Mouse (Mus musculus): ENCODE results near the gene Nfkbib. TPM values are rescaled to one million over a fixed set of nuclear protein-coding genes. Genes with fewer than 3 reads are reported as not detected.

Nfkbib gene
- 45.6 and 49.9 TPM in 2 replicates for polyA plus RNA-seq (2014; fragmentation: Nextera tagmentation; extraction: Ambion mirVana)

GRCm38 (mm10) chr7:28767462-28767965 lies at the start of gene Nfkbib:
Gene Nfkbib, minus strand, starts transcription at chr7:28767512.
- Histone ChIP-seq H3K27me3 (ENCODE audit: control insufficient read depth, insufficient read depth, low read length) (no peaks in the 10 kb centered on the region), H3K9me3 (ENCODE audit: control insufficient read depth, low read length) (no peaks in the 10 kb centered on the region), H3K4me2 (ENCODE audit: low read depth, low read length, severe bottlenecking) (peak within 1 kb of the TSS; percentile 68), H3K36me3 (ENCODE audit: control insufficient read depth, insufficient read depth, low read length) (no peaks in the 10 kb centered on the region), H3K4me1 (replicated peaks; ENCODE audit: control insufficient read depth, insufficient read depth, low read length) (peaks cover 4% of the 10 kb centered on the region), H3K9ac (ENCODE audit: low read length) (peak within 1 kb of the TSS; percentile 69), H3K27ac (ENCODE audit: low read depth, low read length) (no peak within 1 kb of the TSS), H3K4me3 (ENCODE audit: low read depth, low read length) (peak within 1 kb of the TSS; percentile 81)
- DNase-seq (ENCODE audit: low spot score) (no peak), ATAC-seq (replicated peaks; ENCODE audit: low FRiP score) (no peak)
- WGBS, result 65% methylated on average over 7 of the region's 7 CpGs

- no peaks in the 10 kb centered on the region for H3K9me3 ChIP-seq (ENCODE audit: control insufficient read depth, low read length)
- 94% methylated on average over 10 of the region's 10 CpGs for WGBS
- no peak overlapping the region for H3K4me2 ChIP-seq (ENCODE audit: low read depth, low read length, severe bottlenecking)
- H3K9ac ChIP-seq (ENCODE audit: low read length), result no peak overlapping the region
- no peak overlapping the region for H3K4me3 ChIP-seq (ENCODE audit: low read depth, low read length)
- H3K4me1 ChIP-seq (replicated peaks; ENCODE audit: control insufficient read depth, insufficient read depth, low read length), result peaks cover 31% of the 10 kb centered on the region
- ATAC-seq (replicated peaks; ENCODE audit: low FRiP score) (no peak), DNase-seq (ENCODE audit: low spot score) (no peak)
- no peaks in the 10 kb centered on the region for H3K27me3 ChIP-seq (ENCODE audit: control insufficient read depth, insufficient read depth, low read length)
- H3K27ac ChIP-seq (ENCODE audit: low read depth, low read length), result no peak overlapping the region
- peaks cover 72% of the 10 kb centered on the region for H3K36me3 ChIP-seq (ENCODE audit: control insufficient read depth, insufficient read depth, low read length)
Observed at GRCm38 (mm10) chr7:28816920-28817319, 49.6 kb upstream of the Nfkbib start.

- DNase-seq (ENCODE audit: low spot score), result no peak
- 87% methylated on average over 9 of the region's 9 CpGs for WGBS
- H3K36me3 ChIP-seq (ENCODE audit: control insufficient read depth, insufficient read depth, low read length), result peaks cover 66% of the 10 kb centered on the region
- H3K4me2 ChIP-seq (ENCODE audit: low read depth, low read length, severe bottlenecking), result no peak overlapping the region
- no peak overlapping the region for H3K9ac ChIP-seq (ENCODE audit: low read length)
- no peaks in the 10 kb centered on the region for H3K9me3 ChIP-seq (ENCODE audit: control insufficient read depth, low read length)
- H3K27me3 ChIP-seq (ENCODE audit: control insufficient read depth, insufficient read depth, low read length), result no peaks in the 10 kb centered on the region
- peaks cover 32% of the 10 kb centered on the region for H3K4me1 ChIP-seq (replicated peaks; ENCODE audit: control insufficient read depth, insufficient read depth, low read length)
- no peak overlapping the region for H3K4me3 ChIP-seq (ENCODE audit: low read depth, low read length)
- no peak overlapping the region for H3K27ac ChIP-seq (ENCODE audit: low read depth, low read length)
- no peak for ATAC-seq (replicated peaks; ENCODE audit: low FRiP score)
Observed at GRCm38 (mm10) chr7:28816201-28816600, 48.9 kb upstream of the Nfkbib start.

GRCm38 (mm10) chr7:28815230-28815629 lies 47.9 kb upstream of the Nfkbib start:
- Histone ChIP-seq H3K27ac (ENCODE audit: low read depth, low read length) (no peak overlapping the region), H3K36me3 (ENCODE audit: control insufficient read depth, insufficient read depth, low read length) (peaks cover 56% of the 10 kb centered on the region), H3K4me2 (ENCODE audit: low read depth, low read length, severe bottlenecking) (no peak overlapping the region), H3K4me1 (replicated peaks; ENCODE audit: control insufficient read depth, insufficient read depth, low read length) (peaks cover 30% of the 10 kb centered on the region), H3K9me3 (ENCODE audit: control insufficient read depth, low read length) (no peaks in the 10 kb centered on the region), H3K27me3 (ENCODE audit: control insufficient read depth, insufficient read depth, low read length) (no peaks in the 10 kb centered on the region), H3K9ac (ENCODE audit: low read length) (no peak overlapping the region), H3K4me3 (ENCODE audit: low read depth, low read length) (no peak overlapping the region)
- ATAC-seq (replicated peaks; ENCODE audit: low FRiP score) (no peak), DNase-seq (ENCODE audit: low spot score) (no peak)
- WGBS, result 93% methylated on average over 9 of the region's 9 CpGs

GRCm38 (mm10) chr7:28814306-28815034 lies 47.2 kb upstream of the Nfkbib start:
- Histone ChIP-seq H3K9me3 (ENCODE audit: control insufficient read depth, low read length) (no peaks in the 10 kb centered on the region), H3K4me3 (ENCODE audit: low read depth, low read length) (no peak overlapping the region), H3K36me3 (ENCODE audit: control insufficient read depth, insufficient read depth, low read length) (peaks cover 52% of the 10 kb centered on the region), H3K4me2 (ENCODE audit: low read depth, low read length, severe bottlenecking) (no peak overlapping the region), H3K27ac (ENCODE audit: low read depth, low read length) (no peak overlapping the region), H3K9ac (ENCODE audit: low read length) (no peak overlapping the region), H3K27me3 (ENCODE audit: control insufficient read depth, insufficient read depth, low read length) (no peaks in the 10 kb centered on the region), H3K4me1 (replicated peaks; ENCODE audit: control insufficient read depth, insufficient read depth, low read length) (peaks cover 26% of the 10 kb centered on the region)
- no peak for ATAC-seq (replicated peaks; ENCODE audit: low FRiP score)
- WGBS, result 89% methylated on average over 5 of the region's 5 CpGs
- no peak for DNase-seq (ENCODE audit: low spot score)

DNA sequence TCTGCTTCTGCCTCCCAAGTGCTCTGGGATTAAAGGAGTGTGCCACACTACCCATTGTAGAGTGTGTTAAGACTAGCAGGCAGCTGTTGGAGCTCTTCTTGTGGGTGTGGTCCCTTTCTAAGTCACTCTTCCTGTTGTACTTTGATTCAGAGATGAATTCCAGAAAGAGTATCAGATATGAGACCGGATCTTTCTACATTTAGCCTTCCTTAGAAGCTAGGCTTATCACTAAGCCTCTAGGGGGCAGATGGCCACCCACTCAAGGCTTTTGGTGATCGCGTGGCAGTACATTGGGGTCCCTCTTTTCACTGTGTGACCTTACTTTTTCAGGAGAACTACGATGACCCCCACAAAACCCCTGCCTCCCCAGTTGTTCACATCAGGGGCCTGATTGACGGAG lies 45.6 kb upstream of the Nfkbib start:
- Histone ChIP-seq H3K36me3 (ENCODE audit: control insufficient read depth, insufficient read depth, low read length) (peaks cover 41% of the 10 kb centered on the region), H3K27me3 (ENCODE audit: control insufficient read depth, insufficient read depth, low read length) (no peaks in the 10 kb centered on the region), H3K9ac (ENCODE audit: low read length) (peak overlapping the region; percentile 97; the same call in 1 of the 2 replicates), H3K9me3 (ENCODE audit: control insufficient read depth, low read length) (no peaks in the 10 kb centered on the region), H3K4me3 (ENCODE audit: low read depth, low read length) (peak overlapping the region; percentile 92; the same call in 1 of the 2 replicates), H3K4me2 (ENCODE audit: low read depth, low read length, severe bottlenecking) (peak overlapping the region; percentile 95; the same call in 1 of the 2 replicates), H3K4me1 (replicated peaks; ENCODE audit: control insufficient read depth, insufficient read depth, low read length) (peaks cover 24% of the 10 kb centered on the region), H3K27ac (ENCODE audit: low read depth, low read length) (no peak overlapping the region)
- DNase-seq (ENCODE audit: low spot score), result peak; percentile 51
- WGBS, result 83% methylated on average over 5 of the region's 5 CpGs
- ATAC-seq (replicated peaks; ENCODE audit: low FRiP score), result no peak

GRCm38 (mm10) chr7:28812436-28812835 lies 45.1 kb upstream of the Nfkbib start:
- Histone ChIP-seq H3K4me1 (replicated peaks; ENCODE audit: control insufficient read depth, insufficient read depth, low read length) (peaks cover 28% of the 10 kb centered on the region), H3K9me3 (ENCODE audit: control insufficient read depth, low read length) (no peaks in the 10 kb centered on the region), H3K36me3 (ENCODE audit: control insufficient read depth, insufficient read depth, low read length) (peaks cover 39% of the 10 kb centered on the region), H3K9ac (ENCODE audit: low read length) (peak overlapping the region; percentile 97; the same call in 1 of the 2 replicates), H3K27ac (ENCODE audit: low read depth, low read length) (no peak overlapping the region), H3K27me3 (ENCODE audit: control insufficient read depth, insufficient read depth, low read length) (no peaks in the 10 kb centered on the region), H3K4me2 (ENCODE audit: low read depth, low read length, severe bottlenecking) (peak overlapping the region; percentile 95), H3K4me3 (ENCODE audit: low read depth, low read length) (peak overlapping the region; percentile 92)
- 80% methylated on average over 4 of the region's 4 CpGs for WGBS
- no peak for ATAC-seq (replicated peaks; ENCODE audit: low FRiP score)
- peak; percentile 48 for DNase-seq (ENCODE audit: low spot score)

- 19% methylated on average over 7 of the region's 7 CpGs for WGBS
- peak overlapping the region; percentile 97 for H3K9ac ChIP-seq (ENCODE audit: low read length)
- H3K27me3 ChIP-seq (ENCODE audit: control insufficient read depth, insufficient read depth, low read length), result no peaks in the 10 kb centered on the region
- DNase-seq (ENCODE audit: low spot score), result peak; percentile 50
- peak overlapping the region; percentile 92 for H3K4me3 ChIP-seq (ENCODE audit: low read depth, low read length)
- H3K36me3 ChIP-seq (ENCODE audit: control insufficient read depth, insufficient read depth, low read length), result peaks cover 34% of the 10 kb centered on the region
- no peaks in the 10 kb centered on the region for H3K9me3 ChIP-seq (ENCODE audit: control insufficient read depth, low read length)
- H3K4me1 ChIP-seq (replicated peaks; ENCODE audit: control insufficient read depth, insufficient read depth, low read length), result peaks cover 28% of the 10 kb centered on the region
- H3K4me2 ChIP-seq (ENCODE audit: low read depth, low read length, severe bottlenecking), result peak overlapping the region; percentile 95
- H3K27ac ChIP-seq (ENCODE audit: low read depth, low read length), result no peak overlapping the region
- ATAC-seq (replicated peaks; ENCODE audit: low FRiP score), result no peak
Observed at GRCm38 (mm10) chr7:28811640-28812275, 44.4 kb upstream of the Nfkbib start.
